ENCODE assay signal across 26 mouse cellular contexts in the genomic region with DNA sequence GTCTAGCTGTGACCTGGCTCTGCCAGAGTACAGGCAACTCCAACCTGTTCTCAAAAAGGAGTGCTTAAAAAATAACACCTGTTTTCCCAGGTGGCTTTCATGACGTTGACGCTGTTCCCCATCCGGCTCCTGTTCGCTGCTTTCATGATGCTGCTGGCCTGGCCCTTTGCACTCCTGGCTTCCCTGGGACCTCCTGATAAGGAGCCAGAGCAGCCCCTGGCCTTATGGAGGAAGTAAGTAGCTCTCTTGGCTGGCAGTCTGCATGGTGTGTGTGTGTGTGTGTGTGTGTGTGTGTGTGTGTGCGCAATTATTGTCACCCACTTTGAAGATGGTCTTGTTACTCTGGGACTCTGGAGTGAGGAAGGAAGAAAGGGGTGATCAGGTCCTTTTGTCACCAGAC. TPM values are rescaled to one million over a fixed set of nuclear protein-coding genes. Genes with fewer than 3 reads are reported as not detected.
DNase-seq lines count a peak whose midpoint lies in the region; ATAC-seq and TF ChIP-seq lines count a peak whose summit lies in the region.
"Had no signal": no experiment of that assay in that cellular context is flagged by ENCODE, and none has a peak within 500 bp of the region (broad histone marks: within the 10 kb centered on the region; RNA-seq: fewer than 3 reads in every experiment).

No protein-coding gene starts in this region.

- TF ChIP-seq CTCF in intestine, postnatal 0 days (IDR thresholded peaks at IDR 0.05; ENCODE audit: low read depth), result no peak
- no peak for TF ChIP-seq CTCF in liver, postnatal 0 days (IDR thresholded peaks at IDR 0.05; ENCODE audit: low read depth)

- H3K9me3 ChIP-seq in intestine, embryonic 15.5 days, result no peaks in the 10 kb centered on the region
- no peaks in the 10 kb centered on the region for H3K9me3 ChIP-seq in intestine, postnatal 0 days (ENCODE audit: control insufficient read depth)
- peaks cover 4% of the 10 kb centered on the region; the same call in 1 of the 2 replicates for H3K9me3 ChIP-seq in liver, postnatal 0 days (ENCODE audit: low read length)
- H3K9me3 ChIP-seq: embryonic facial prominence, embryonic 15.5 days; midbrain, embryonic 12.5 days had no signal

- DNase-seq in CD4-positive, CD25-positive, alpha-beta regulatory T cell, adult 2 months (ENCODE audit: low read depth, low spot score), result peak; percentile 16
- peak; percentile 73 for DNase-seq in liver
- no peak for DNase-seq in liver, postnatal 0 days
- no peak for DNase-seq in gastrocnemius, postnatal 10 days
- DNase-seq in urinary bladder, postnatal 25 days (ENCODE audit: low spot score), result no peak
- DNase-seq: adrenal gland, postnatal 25 days; cerebellum, adult 11 months; cerebellum, postnatal 10 days; embryo, embryonic 11 days; heart, adult 2 months; kidney, adult 9 months; kidney, postnatal 25 days; left cerebral cortex, postnatal 4 days; lung, postnatal 14 days had no signal

- H3K27ac ChIP-seq in intestine, embryonic 15.5 days, result no peak overlapping the region
- H3K27ac ChIP-seq in intestine, postnatal 0 days (ENCODE audit: low read depth, low read length), result no peak overlapping the region
- peak overlapping the region; percentile 29; the same call in 1 of the 2 replicates for H3K27ac ChIP-seq in liver, postnatal 0 days (ENCODE audit: low read depth)
- H3K27ac ChIP-seq: embryonic facial prominence, embryonic 15.5 days; forebrain, embryonic 10.5 days; heart, adult 2 months; midbrain, embryonic 12.5 days; neural tube, embryonic 12.5 days had no signal

- H3K36me3 ChIP-seq in intestine, embryonic 15.5 days, result 0 out of 2 replicates have a peak, but pooled peaks cover 8% of the 10 kb centered on the region
- H3K36me3 ChIP-seq in intestine, postnatal 0 days (ENCODE audit: control insufficient read depth, insufficient read depth), result no peaks in the 10 kb centered on the region; the same call in 1 of the 2 replicates
- peaks cover 38% of the 10 kb centered on the region for H3K36me3 ChIP-seq in liver, postnatal 0 days (replicated peaks; ENCODE audit: insufficient read depth, low read length)
- H3K36me3 ChIP-seq: G1E had no signal

- no peak for ATAC-seq in CD4-positive, CD25-positive, alpha-beta regulatory T cell, adult 4 months
- peak; percentile 65; the same call in 1 of the 2 replicates for ATAC-seq in intestine, embryonic 15.5 days
- ATAC-seq in intestine, postnatal 0 days, result no peak
- peak; percentile 74 for ATAC-seq in liver, postnatal 0 days

- 0 out of 2 replicates have a peak, but pooled peaks have one; percentile 15 for TF ChIP-seq EP300 in liver, postnatal 0 days (IDR thresholded peaks at IDR 0.05; ENCODE audit: low read depth)

- H3K9ac ChIP-seq in intestine, embryonic 15.5 days, result no peak overlapping the region
- no peak overlapping the region for H3K9ac ChIP-seq in intestine, postnatal 0 days (ENCODE audit: low read depth, low read length)
- no peak overlapping the region for H3K9ac ChIP-seq in liver, postnatal 0 days (replicated peaks)
- H3K9ac ChIP-seq: embryonic facial prominence, embryonic 15.5 days; midbrain, embryonic 12.5 days; neural tube, embryonic 12.5 days had no signal

- no peak overlapping the region for H3K4me3 ChIP-seq in intestine, embryonic 15.5 days (replicated peaks)
- H3K4me3 ChIP-seq in intestine, postnatal 0 days (ENCODE audit: low read depth, low read length), result no peak overlapping the region
- no peak overlapping the region for H3K4me3 ChIP-seq in liver, postnatal 0 days (ENCODE audit: low read depth, low read length)
- H3K4me3 ChIP-seq: embryonic facial prominence, embryonic 15.5 days; forebrain, embryonic 10.5 days; heart, adult 2 months; midbrain, embryonic 12.5 days; neural tube, embryonic 12.5 days had no signal

- no peak overlapping the region for H3K4me2 ChIP-seq in intestine, embryonic 15.5 days (replicated peaks)
- H3K4me2 ChIP-seq in intestine, postnatal 0 days (replicated peaks; ENCODE audit: low read depth), result no peak overlapping the region
- no peak overlapping the region; the same call in 1 of the 2 replicates for H3K4me2 ChIP-seq in liver, postnatal 0 days (ENCODE audit: low read depth, low read length)
- H3K4me2 ChIP-seq: embryonic facial prominence, embryonic 15.5 days; midbrain, embryonic 12.5 days; neural tube, embryonic 12.5 days had no signal

- H3K27me3 ChIP-seq in intestine, embryonic 15.5 days (replicated peaks), result no peaks in the 10 kb centered on the region
- no peaks in the 10 kb centered on the region for H3K27me3 ChIP-seq in intestine, postnatal 0 days (replicated peaks; ENCODE audit: control insufficient read depth, insufficient read depth, low read length)
- no peaks in the 10 kb centered on the region for H3K27me3 ChIP-seq in liver, postnatal 0 days (ENCODE audit: insufficient read depth, low read length)
- H3K27me3 ChIP-seq: embryonic facial prominence, embryonic 15.5 days; midbrain, embryonic 12.5 days; neural tube, embryonic 12.5 days had no signal

- H3K4me1 ChIP-seq in intestine, embryonic 15.5 days (replicated peaks), result no peaks in the 10 kb centered on the region
- H3K4me1 ChIP-seq in intestine, postnatal 0 days (replicated peaks; ENCODE audit: control insufficient read depth, insufficient read depth, low read length), result no peaks in the 10 kb centered on the region
- H3K4me1 ChIP-seq in liver, postnatal 0 days (ENCODE audit: insufficient read depth), result peaks cover 48% of the 10 kb centered on the region
- H3K4me1 ChIP-seq: embryonic facial prominence, embryonic 15.5 days; forebrain, embryonic 10.5 days; midbrain, embryonic 12.5 days; neural tube, embryonic 12.5 days had no signal

- WGBS in intestine, embryonic 15.5 days, result 64% methylated on average over 5 of the region's 5 CpGs
- WGBS in intestine, postnatal 0 days, result 46% methylated on average over 5 of the region's 5 CpGs
- WGBS in liver, postnatal 0 days (ENCODE audit: insufficient replicate concordance), result 43% methylated on average over 5 of the region's 5 CpGs

RNA-seq across cellular contexts. Expression of gene Lpcat1, which starts 17.2 kb away (rescaled TPM):
- 10 to 100 TPM; 29.0 to 34.0 TPM for polyA plus RNA-seq in CD4-positive, CD25-positive, alpha-beta regulatory T cell, adult 4 months (2017; shearing (Covaris generic))
- polyA plus RNA-seq in intestine, embryonic 15.5 days (2015; fragmentation: Nextera tagmentation; extraction: Ambion mirVana), result 19.8 and 22.5 TPM in 2 replicates
- polyA plus RNA-seq in intestine, postnatal 0 days (2015; fragmentation: Nextera tagmentation; extraction: Ambion mirVana), result 8.2 and 8.4 TPM in 2 replicates
- 31.0 and 32.4 TPM in 2 replicates for polyA plus RNA-seq in liver, postnatal 0 days (2015; fragmentation: Nextera tagmentation; extraction: Ambion mirVana)
- total RNA-seq in gastrocnemius, postnatal 10 days (2021), result 10 to 100 TPM; 10.1 to 14.8 TPM
- polyA plus RNA-seq: G1E had no signal

RNA-seq across cellular contexts. Expression of gene Slc6a3, which starts 52.4 kb away (rescaled TPM):
- not detected for polyA plus RNA-seq in CD4-positive, CD25-positive, alpha-beta regulatory T cell, adult 4 months (2017; shearing (Covaris generic))
- polyA plus RNA-seq in intestine, embryonic 15.5 days (2015; fragmentation: Nextera tagmentation; extraction: Ambion mirVana), result 0.34 and 0.41 TPM in 2 replicates
- polyA plus RNA-seq in intestine, postnatal 0 days (2015; fragmentation: Nextera tagmentation; extraction: Ambion mirVana), result 4.3 and 5.0 TPM in 2 replicates
- 0.22 and 0.34 TPM in 2 replicates for polyA plus RNA-seq in liver, postnatal 0 days (2015; fragmentation: Nextera tagmentation; extraction: Ambion mirVana)
- total RNA-seq in gastrocnemius, postnatal 10 days (2021), result not detected
- total RNA-seq: G1E; gastrocnemius, adult 8-10 months; heart, adult 2 months; liver, adult 2 months; monocyte, adult 5-6 weeks had no signal
- polyA plus RNA-seq: G1E; heart, adult 2 months; liver, adult 2 months; stomach, embryonic 14.5 days had no signal

Comparison
In these comparisons a context has a peak if more than half of its experiments do, and no peak if none do; other contexts are left out.
1. DNase-seq: peak in CD4-positive, CD25-positive, alpha-beta regulatory T cell, adult 2 months (single experiment) and liver (single experiment); none in liver, postnatal 0 days (single experiment), gastrocnemius, postnatal 10 days (single experiment) and urinary bladder, postnatal 25 days (single experiment).
2. ATAC-seq: peak in intestine, embryonic 15.5 days (single experiment) and liver, postnatal 0 days (single experiment); none in CD4-positive, CD25-positive, alpha-beta regulatory T cell, adult 4 months (single experiment) and intestine, postnatal 0 days (single experiment).